7 mouse cellular contexts compared by ENCODE assay signal in genomic region chr2:30464411-30464810, GRCm38 (mm10). TPM values are rescaled to one million over a fixed set of nuclear protein-coding genes. Genes with fewer than 3 reads are reported as not detected.
A peak's percentile ranks its signal among the peaks of the same experiment; 100 is the strongest.
DNase-seq lines count a peak whose midpoint lies in the region; ATAC-seq and TF ChIP-seq lines count a peak whose summit lies in the region.

No protein-coding gene starts in this region.

- no peak for TF ChIP-seq POLR2A in spleen, adult 2 months (IDR thresholded peaks at IDR 0.05; ENCODE audit: low read depth, low read length)

- no peak for DNase-seq in spleen, adult 2 months (ENCODE audit: low read depth in 1 of 2, low spot score in 2 of 2)
- no peak for DNase-seq in spleen, postnatal 4 days (ENCODE audit: low spot score in 2 of 2)
- DNase-seq in adrenal gland, postnatal 36 days, result no peak
- DNase-seq in thymus, postnatal 0 days (ENCODE audit: low spot score), result no peak
- DNase-seq in kidney, adult 8-10 months, result no peak

- H3K4me1 ChIP-seq in spleen, adult 2 months (ENCODE audit: control insufficient read depth, insufficient read depth, insufficient read length), result peaks cover 7% of the 10 kb centered on the region; the same call in 1 of the 2 replicates
- H3K4me1 ChIP-seq in forebrain, embryonic 15.5 days, result peaks cover 17% of the 10 kb centered on the region
- peaks cover 16% of the 10 kb centered on the region for H3K4me1 ChIP-seq in liver, embryonic 16.5 days (ENCODE audit: control insufficient read depth, low read depth, low read length)

- H3K4me3 ChIP-seq in spleen, adult 2 months (ENCODE audit: extremely low read depth, insufficient read depth, insufficient read length), result peak overlapping the region; percentile 44
- H3K4me3 ChIP-seq in forebrain, embryonic 15.5 days, result no peak overlapping the region
- peak overlapping the region; percentile 57 for H3K4me3 ChIP-seq in liver, embryonic 16.5 days (ENCODE audit: low read depth, low read length)

- 43% methylated on average over 5 of the region's 5 CpGs for WGBS in spleen, adult 2 months
- 66% methylated on average over 5 of the region's 5 CpGs for WGBS in forebrain, embryonic 15.5 days
- WGBS in liver, embryonic 16.5 days (ENCODE audit: insufficient replicate concordance), result 41% methylated on average over 5 of the region's 5 CpGs

- H3K27me3 ChIP-seq in spleen, adult 2 months (ENCODE audit: control insufficient read depth, insufficient read depth, low read length), result no peaks in the 10 kb centered on the region
- H3K27me3 ChIP-seq in forebrain, embryonic 15.5 days, result no peaks in the 10 kb centered on the region
- H3K27me3 ChIP-seq in liver, embryonic 16.5 days (ENCODE audit: control insufficient read depth, insufficient read depth, low read depth, low read length), result peaks cover 10% of the 10 kb centered on the region

- TF ChIP-seq CTCF in spleen, adult 2 months (IDR thresholded peaks at IDR 0.05; ENCODE audit: extremely low read depth, insufficient read depth, insufficient read length, insufficient replicate concordance), result no peak

- peak overlapping the region; percentile 23; the same call in 1 of the 2 replicates for H3K4me2 ChIP-seq in forebrain, embryonic 15.5 days (replicated peaks)
- peak overlapping the region; percentile 74 for H3K4me2 ChIP-seq in liver, embryonic 16.5 days (ENCODE audit: low read depth, low read length)

- no peak overlapping the region for H3K9ac ChIP-seq in forebrain, embryonic 15.5 days (replicated peaks)
- 0 out of 2 replicates have a peak overlapping the region, but pooled peaks have one; percentile 30 for H3K9ac ChIP-seq in liver, embryonic 16.5 days (ENCODE audit: low read depth, low read length)

- H3K27ac ChIP-seq in spleen, adult 2 months (ENCODE audit: insufficient read depth, low read length), result no peak overlapping the region
- no peak overlapping the region for H3K27ac ChIP-seq in forebrain, embryonic 15.5 days (replicated peaks)
- peak overlapping the region; percentile 64 for H3K27ac ChIP-seq in liver, embryonic 16.5 days (ENCODE audit: low read length)

- no peak for ATAC-seq in forebrain, embryonic 15.5 days (replicated peaks)
- no peak for ATAC-seq in liver, embryonic 16.5 days (ENCODE audit: low read depth)

- H3K9me3 ChIP-seq in forebrain, embryonic 15.5 days, result no peaks in the 10 kb centered on the region
- H3K9me3 ChIP-seq in liver, embryonic 16.5 days (replicated peaks; ENCODE audit: control insufficient read depth, low read length), result no peaks in the 10 kb centered on the region

- no peaks in the 10 kb centered on the region for H3K36me3 ChIP-seq in spleen, adult 2 months (ENCODE audit: control insufficient read depth, insufficient read depth, low read length)
- H3K36me3 ChIP-seq in forebrain, embryonic 15.5 days, result no peaks in the 10 kb centered on the region
- no peaks in the 10 kb centered on the region for H3K36me3 ChIP-seq in liver, embryonic 16.5 days (ENCODE audit: control insufficient read depth, insufficient read depth)

RNA-seq across cellular contexts. Expression of gene Ier5l, which starts 9.6 kb away (rescaled TPM):
- 4.7 and 9.1 TPM in 2 replicates for polyA plus RNA-seq in spleen, adult 2 months (2012; rRNA removed)
- 2.0 and 2.5 TPM in 2 replicates for polyA plus RNA-seq in forebrain, embryonic 15.5 days (2015; fragmentation: Nextera tagmentation; extraction: Ambion mirVana)
- 0.07 TPM in 1 of 2 replicates, not detected in the other for polyA plus RNA-seq in liver, embryonic 16.5 days (2015; fragmentation: Nextera tagmentation; extraction: Ambion mirVana)
- 1 to 10 TPM; 3.3 to 4.5 TPM for total RNA-seq in adrenal gland, postnatal 36 days (2021)
- 0.55 and 0.69 TPM in 2 replicates for polyA plus RNA-seq in thymus, postnatal 0 days (2015; fragmentation: Nextera tagmentation; extraction: Ambion mirVana)

RNA-seq across cellular contexts. Expression of gene Ptpa, which starts 48.6 kb away (rescaled TPM):
- 136 and 152 TPM in 2 replicates for polyA plus RNA-seq in spleen, adult 2 months (2012; rRNA removed)
- 146 and 152 TPM in 2 replicates for polyA plus RNA-seq in forebrain, embryonic 15.5 days (2015; fragmentation: Nextera tagmentation; extraction: Ambion mirVana)
- polyA plus RNA-seq in liver, embryonic 16.5 days (2015; fragmentation: Nextera tagmentation; extraction: Ambion mirVana), result 121 TPM in 2 replicates
- 100 to 1,000 TPM; 123 to 143 TPM for total RNA-seq in adrenal gland, postnatal 36 days (2021)
- polyA plus RNA-seq in thymus, postnatal 0 days (2015; fragmentation: Nextera tagmentation; extraction: Ambion mirVana), result 127 and 128 TPM in 2 replicates

RNA-seq across cellular contexts. Expression of gene Crat, which starts 48.8 kb away (rescaled TPM):
- 53.9 and 55.2 TPM in 2 replicates for polyA plus RNA-seq in spleen, adult 2 months (2012; rRNA removed)
- polyA plus RNA-seq in forebrain, embryonic 15.5 days (2015; fragmentation: Nextera tagmentation; extraction: Ambion mirVana), result 20.5 and 22.6 TPM in 2 replicates
- 24.2 and 31.3 TPM in 2 replicates for polyA plus RNA-seq in liver, embryonic 16.5 days (2015; fragmentation: Nextera tagmentation; extraction: Ambion mirVana)
- 100 to 1,000 TPM; 124 to 168 TPM for total RNA-seq in adrenal gland, postnatal 36 days (2021)
- 7.9 and 10.2 TPM in 2 replicates for polyA plus RNA-seq in thymus, postnatal 0 days (2015; fragmentation: Nextera tagmentation; extraction: Ambion mirVana)
